ENCODE assay signal across 8 mouse cellular contexts in genomic region chr6:134186286-134186903, GRCm38 (mm10).
DNase-seq lines count a peak whose midpoint lies in the region; ATAC-seq and TF ChIP-seq lines count a peak whose summit lies in the region.

No protein-coding gene starts in this region.

- peak; percentile 23 for DNase-seq in thymus, adult 2 months
- no peak for DNase-seq in thymus, postnatal 4 days
- DNase-seq in spleen, adult 12 weeks (ENCODE audit: low spot score): no peak
- no peak for DNase-seq in cerebellum, postnatal 4 days (ENCODE audit: low spot score in 2 of 2)
- no peak for DNase-seq in frontal cortex, postnatal 14 days (ENCODE audit: low spot score in 2 of 2)

- no peak for TF ChIP-seq POLR2A in thymus, adult 2 months (IDR thresholded peaks at IDR 0.05; ENCODE audit: control insufficient read depth, extremely low read depth, insufficient read depth, low read length, poor library complexity)

- H3K36me3 ChIP-seq in thymus, adult 2 months (ENCODE audit: control insufficient read depth, insufficient read depth, low read length): no peaks in the 10 kb centered on the region
- no peaks in the 10 kb centered on the region for H3K36me3 ChIP-seq in heart, embryonic 14.5 days (ENCODE audit: control insufficient read depth, insufficient read depth, low read length)
- H3K36me3 ChIP-seq in limb, embryonic 15.5 days: no peaks in the 10 kb centered on the region
- no peaks in the 10 kb centered on the region for H3K36me3 ChIP-seq in stomach, embryonic 16.5 days (ENCODE audit: control insufficient read depth, insufficient read depth, low read length)

- H3K4me2 ChIP-seq in heart, embryonic 14.5 days (ENCODE audit: low read length): no peak overlapping the region
- no peak overlapping the region for H3K4me2 ChIP-seq in limb, embryonic 15.5 days
- H3K4me2 ChIP-seq in stomach, embryonic 16.5 days (ENCODE audit: low read depth, low read length): no peak overlapping the region

- no peak for TF ChIP-seq CTCF in thymus, adult 2 months (IDR thresholded peaks at IDR 0.05; ENCODE audit: borderline replicate concordance, control insufficient read depth, extremely low read depth, insufficient read depth, low read length, poor library complexity)

- WGBS in thymus, adult 2 months: 5% methylated on average over 6 of the region's 6 CpGs
- WGBS in heart, embryonic 14.5 days: 40% methylated on average over 6 of the region's 6 CpGs
- 45% methylated on average over 6 of the region's 6 CpGs for WGBS in limb, embryonic 15.5 days
- 34% methylated on average over 6 of the region's 6 CpGs for WGBS in stomach, embryonic 16.5 days

- no peaks in the 10 kb centered on the region for H3K27me3 ChIP-seq in thymus, adult 2 months (ENCODE audit: control insufficient read depth, insufficient read depth, low read length)
- H3K27me3 ChIP-seq in heart, embryonic 14.5 days (ENCODE audit: control insufficient read depth, insufficient read depth, low read length): no peaks in the 10 kb centered on the region
- H3K27me3 ChIP-seq in limb, embryonic 15.5 days: no peaks in the 10 kb centered on the region
- H3K27me3 ChIP-seq in stomach, embryonic 16.5 days (ENCODE audit: control insufficient read depth, insufficient read depth, low read length): no peaks in the 10 kb centered on the region

- H3K27ac ChIP-seq in thymus, adult 2 months (ENCODE audit: control insufficient read depth, insufficient read depth, low read length): no peak overlapping the region; the same call in 1 of the 2 replicates
- H3K27ac ChIP-seq in heart, embryonic 14.5 days (replicated peaks in 1 of 2; ENCODE audit: control insufficient read depth in 1 of 2, insufficient read depth in 1 of 2, low read depth in 2 of 2, low read length in 2 of 2): peak overlapping the region; percentile 62 to 81
- peak overlapping the region; percentile 33 for H3K27ac ChIP-seq in limb, embryonic 15.5 days
- peak overlapping the region; percentile 62 for H3K27ac ChIP-seq in stomach, embryonic 16.5 days (ENCODE audit: low read length)

- H3K9ac ChIP-seq in heart, embryonic 14.5 days (ENCODE audit: low read length): no peak overlapping the region
- H3K9ac ChIP-seq in limb, embryonic 15.5 days: no peak overlapping the region
- no peak overlapping the region for H3K9ac ChIP-seq in stomach, embryonic 16.5 days (ENCODE audit: low read length)

- peak; percentile 38; the same call in 1 of the 2 replicates for ATAC-seq in heart, embryonic 14.5 days (ENCODE audit: insufficient number of reproducible peaks, insufficient read depth, low FRiP score, low read depth)
- ATAC-seq in limb, embryonic 15.5 days (ENCODE audit: insufficient number of reproducible peaks, low FRiP score, low TSS enrichment, low read depth): no peak
- ATAC-seq in stomach, embryonic 16.5 days (ENCODE audit: insufficient read depth, low FRiP score): no peak

- H3K9me3 ChIP-seq in heart, embryonic 14.5 days (ENCODE audit: control insufficient read depth, low read length): no peaks in the 10 kb centered on the region
- no peaks in the 10 kb centered on the region for H3K9me3 ChIP-seq in limb, embryonic 15.5 days
- no peaks in the 10 kb centered on the region for H3K9me3 ChIP-seq in stomach, embryonic 16.5 days (replicated peaks; ENCODE audit: control insufficient read depth, low read length)

- H3K4me3 ChIP-seq in thymus, adult 2 months (ENCODE audit: control insufficient read depth, insufficient read depth, low read length): no peak overlapping the region
- H3K4me3 ChIP-seq in heart, embryonic 14.5 days (ENCODE audit: control insufficient read depth in 1 of 2, insufficient read depth in 1 of 2, low read depth in 1 of 2, low read length in 2 of 2): no peak overlapping the region
- no peak overlapping the region for H3K4me3 ChIP-seq in limb, embryonic 15.5 days
- H3K4me3 ChIP-seq in stomach, embryonic 16.5 days (replicated peaks; ENCODE audit: low read length): no peak overlapping the region

- peaks cover 45% of the 10 kb centered on the region for H3K4me1 ChIP-seq in thymus, adult 2 months (replicated peaks; ENCODE audit: control insufficient read depth, insufficient read depth, low read length)
- peaks cover 50 to 97% of the 10 kb centered on the region in 2 experiments for H3K4me1 ChIP-seq in heart, embryonic 14.5 days (ENCODE audit: control insufficient read depth in 2 of 2, insufficient read depth in 2 of 2, low read length in 2 of 2)
- H3K4me1 ChIP-seq in limb, embryonic 15.5 days: peaks cover 25% of the 10 kb centered on the region
- peaks cover 36% of the 10 kb centered on the region for H3K4me1 ChIP-seq in stomach, embryonic 16.5 days (ENCODE audit: control insufficient read depth, insufficient read depth, low read length)
